Mouse (Mus musculus) MEL (cell line): ENCODE data around the gene Chp1. TPM values are rescaled to one million over a fixed set of nuclear protein-coding genes. Genes with fewer than 3 reads are reported as not detected.

ENCODE experiments used
- DNase-seq: peaks from one replicate; pipeline ENCODE4 v3.0.0; 2011; ENCODE audit warnings: low read depth, low spot score
- H3K27ac ChIP-seq: 2 replicates; pipeline ENCODE4 v1.5.1; 2012; ENCODE audit warnings: low read depth, mild to moderate bottlenecking, control low read depth, low read length, moderate library complexity; ENCODE audit not compliant: control insufficient read depth
- H3K27me3 ChIP-seq, 2 experiments: fragments of 150-350 bp in 1 of 2; sonication (generic) in 1 of 2; 2 replicates each; pipeline ENCODE4 v1.6.1; 2012; ENCODE audit warnings: low read length in 2 of 2, mild to moderate bottlenecking in 2 of 2, improper control_type of control experiment in 1 of 2, moderate library complexity in 1 of 2; ENCODE audit not compliant: insufficient read depth in 2 of 2, control insufficient read depth in 1 of 2
- H3K36me3 ChIP-seq, 2 experiments: 2 replicates each; pipeline ENCODE4 v1.6.1; 2012 to 2014; ENCODE audit warnings: low read length in 2 of 2, improper control_type of control experiment in 1 of 2, inconsistent platforms in 1 of 2, mild to moderate bottlenecking in 1 of 2; ENCODE audit not compliant: insufficient read depth in 2 of 2, control insufficient read depth in 1 of 2
- H3K4me1 ChIP-seq, 2 experiments: fragments of 150-350 bp in 1 of 2; sonication (generic) in 1 of 2; 2 replicates each; pipeline ENCODE4 v1.6.1; 2012; ENCODE audit warnings: low read length in 2 of 2, improper control_type of control experiment in 1 of 2, mild to moderate bottlenecking in 1 of 2; ENCODE audit not compliant: insufficient read depth in 2 of 2, control insufficient read depth in 1 of 2
- H3K4me3 ChIP-seq, 2 experiments: fragments of 150-350 bp in 1 of 2; sonication (generic) in 1 of 2; 2 replicates each; pipeline ENCODE4 v1.5.1; 2012; ENCODE audit warnings: low read depth in 2 of 2, low read length in 2 of 2, mild to moderate bottlenecking in 2 of 2, moderate library complexity in 2 of 2, control low read depth in 1 of 2, improper control_type of control experiment in 1 of 2; ENCODE audit not compliant: control insufficient read depth in 1 of 2, insufficient read depth in 1 of 2
- H3K79me2 ChIP-seq: 2 replicates; pipeline ENCODE4 v1.6.1; 2012; ENCODE audit warnings: mild to moderate bottlenecking, low read length, moderate library complexity; ENCODE audit not compliant: control insufficient read depth, poor library complexity, insufficient read depth
- H3K9ac ChIP-seq: 2 replicates; pipeline ENCODE4 v1.6.1; 2012; ENCODE audit warnings: low read depth, mild to moderate bottlenecking, control low read depth, low read length, moderate library complexity; ENCODE audit not compliant: control insufficient read depth, poor library complexity, severe bottlenecking
- H3K9me3 ChIP-seq: fragments of 150-350 bp; sonication (generic); replicated peaks from 2 replicates; pipeline ENCODE4 v1.6.1; 2012; ENCODE audit warnings: mild to moderate bottlenecking, low read length, improper control_type of control experiment, moderate library complexity; ENCODE audit not compliant: insufficient read depth
- BHLHE40 ChIP-seq: IDR thresholded peaks from 2 replicates; pipeline ENCODE4 v1.6.1; 2012; ENCODE audit warnings: low read depth, mild to moderate bottlenecking, inconsistent platforms, low read length, improper control_type of control experiment, borderline replicate concordance
- CHD1 ChIP-seq: IDR thresholded peaks from 2 replicates; pipeline ENCODE4 v1.6.1; 2012; ENCODE audit warnings: low read depth, mild to moderate bottlenecking, inconsistent platforms, low read length, improper control_type of control experiment
- CHD2 ChIP-seq: IDR thresholded peaks from 2 replicates; pipeline ENCODE4 v1.6.1; 2011; ENCODE audit warnings: low read length, improper control_type of control experiment
- CTCF ChIP-seq, 3 experiments: IDR thresholded peaks in 2 of 3; conservative IDR thresholded peaks in 1 of 3; 2 replicates each; pipeline ENCODE4 v1.5.1; 2011 to 2012; ENCODE audit warnings: low read length in 3 of 3, low read depth in 2 of 3, mild to moderate bottlenecking in 2 of 3, improper control_type of control experiment in 1 of 3, inconsistent platforms in 1 of 3, mixed read lengths in 1 of 3, moderate library complexity in 1 of 3; ENCODE audit not compliant: control insufficient read depth in 1 of 3, insufficient read depth in 1 of 3, poor library complexity in 1 of 3, severe bottlenecking in 1 of 3
- E2F4 ChIP-seq: IDR thresholded peaks from 2 replicates; pipeline ENCODE4 v1.6.1; 2011; ENCODE audit warnings: low read depth, low read length, improper control_type of control experiment, borderline replicate concordance
- ELF1 ChIP-seq: IDR thresholded peaks from 2 replicates; pipeline ENCODE4 v1.6.1; 2014; ENCODE audit warnings: low read depth, mild to moderate bottlenecking, inconsistent platforms, low read length, improper control_type of control experiment, moderate library complexity
- EP300 ChIP-seq, 2 experiments: IDR thresholded peaks; 2 replicates each; pipeline ENCODE4 v1.6.1; 2011; ENCODE audit warnings: improper control_type of control experiment in 2 of 2, low read length in 2 of 2, low read depth in 1 of 2, mild to moderate bottlenecking in 1 of 2
- ETS1 ChIP-seq: IDR thresholded peaks from 2 replicates; pipeline ENCODE4 v1.6.1; 2012; ENCODE audit warnings: low read depth, mild to moderate bottlenecking, inconsistent platforms, low read length, improper control_type of control experiment, moderate library complexity
- GATA1 ChIP-seq: IDR thresholded peaks from 2 replicates; pipeline ENCODE4 v1.6.1; 2011; ENCODE audit warnings: low read depth, low read length, improper control_type of control experiment
- HCFC1 ChIP-seq: IDR thresholded peaks from 2 replicates; pipeline ENCODE4 v1.6.1; 2012; ENCODE audit warnings: low read depth, mild to moderate bottlenecking, inconsistent platforms, low read length, improper control_type of control experiment, moderate library complexity
- KAT2A ChIP-seq: conservative IDR thresholded peaks from 2 replicates; pipeline ENCODE4 v1.6.1; 2012; ENCODE audit warnings: low read depth, low read length, improper control_type of control experiment, inconsistent platforms
- MAX ChIP-seq: IDR thresholded peaks from 2 replicates; pipeline ENCODE4 v1.6.1; 2011; ENCODE audit warnings: low read length, improper control_type of control experiment
- MAZ ChIP-seq: IDR thresholded peaks from 2 replicates; pipeline ENCODE4 v1.6.1; 2012; ENCODE audit warnings: low read depth, mild to moderate bottlenecking, inconsistent platforms, low read length, improper control_type of control experiment
- MEF2A ChIP-seq: IDR thresholded peaks from 2 replicates; pipeline ENCODE4 v1.6.1; 2014; ENCODE audit warnings: low read depth, mild to moderate bottlenecking, inconsistent platforms, low read length, improper control_type of control experiment; ENCODE audit not compliant: poor library complexity, insufficient replicate concordance, severe bottlenecking; ENCODE audit errors: extremely low read depth
- MXI1 ChIP-seq: IDR thresholded peaks from 2 replicates; pipeline ENCODE4 v1.6.1; 2011; ENCODE audit warnings: mild to moderate bottlenecking, low read depth, low read length, improper control_type of control experiment
- MYB ChIP-seq: IDR thresholded peaks from 2 replicates; pipeline ENCODE4 v1.6.1; 2011; ENCODE audit warnings: mild to moderate bottlenecking, low read depth, low read length, improper control_type of control experiment
- MYC ChIP-seq: IDR thresholded peaks from 2 replicates; pipeline ENCODE4 v1.6.1; 2011; ENCODE audit warnings: low read depth, mild to moderate bottlenecking, low read length, improper control_type of control experiment, moderate library complexity
- NELFE ChIP-seq: IDR thresholded peaks from 2 replicates; pipeline ENCODE4 v1.6.1; 2011; ENCODE audit warnings: low read depth, low read length, improper control_type of control experiment
- NRF1 ChIP-seq: IDR thresholded peaks from 2 replicates; pipeline ENCODE4 v1.6.1; 2014; ENCODE audit warnings: low read depth, mild to moderate bottlenecking, inconsistent platforms, low read length, improper control_type of control experiment, moderate library complexity; ENCODE audit not compliant: poor library complexity, insufficient read depth, severe bottlenecking
- POLR2AphosphoS2 ChIP-seq: IDR thresholded peaks from 2 replicates; pipeline ENCODE4 v1.6.1; 2011; ENCODE audit warnings: low read length, improper control_type of control experiment
- POLR2AphosphoS5 ChIP-seq: IDR thresholded peaks from 2 replicates; pipeline ENCODE4 v1.6.1; 2012; ENCODE audit warnings: low read depth, borderline replicate concordance, mild to moderate bottlenecking, inconsistent platforms, low read length, moderate library complexity, mixed read lengths
- RAD21 ChIP-seq: IDR thresholded peaks from 2 replicates; pipeline ENCODE4 v1.6.1; 2011; ENCODE audit warnings: mild to moderate bottlenecking, low read depth, low read length, improper control_type of control experiment
- RCOR1 ChIP-seq: IDR thresholded peaks from 2 replicates; pipeline ENCODE4 v1.6.1; 2012; ENCODE audit warnings: low read depth, mild to moderate bottlenecking, inconsistent platforms, low read length, improper control_type of control experiment
- SIN3A ChIP-seq: IDR thresholded peaks from 2 replicates; pipeline ENCODE4 v1.6.1; 2012; ENCODE audit warnings: low read length, improper control_type of control experiment, inconsistent platforms
- SMC3 ChIP-seq: IDR thresholded peaks from 2 replicates; pipeline ENCODE4 v1.6.1; 2011; ENCODE audit warnings: low read depth, low read length, improper control_type of control experiment
- TAL1 ChIP-seq: IDR thresholded peaks from 2 replicates; pipeline ENCODE4 v1.6.1; 2012; ENCODE audit warnings: mild to moderate bottlenecking, inconsistent platforms, low read length, moderate library complexity, mixed read lengths
- TBP ChIP-seq: IDR thresholded peaks from 2 replicates; pipeline ENCODE4 v1.8.0; 2011; ENCODE audit warnings: low read depth, low read length, improper control_type of control experiment
- TCF12 ChIP-seq: IDR thresholded peaks from 2 replicates; pipeline ENCODE4 v1.6.1; 2014; ENCODE audit warnings: low read depth, mild to moderate bottlenecking, inconsistent platforms, low read length, improper control_type of control experiment, moderate library complexity
- UBTF ChIP-seq: IDR thresholded peaks from 2 replicates; pipeline ENCODE4 v1.6.1; 2012; ENCODE audit warnings: low read depth, mild to moderate bottlenecking, inconsistent platforms, low read length, improper control_type of control experiment, moderate library complexity, borderline replicate concordance; ENCODE audit not compliant: insufficient read depth
- USF1 ChIP-seq: IDR thresholded peaks from 2 replicates; pipeline ENCODE4 v1.6.1; 2014; ENCODE audit warnings: low read depth, mild to moderate bottlenecking, inconsistent platforms, low read length, improper control_type of control experiment, moderate library complexity
- USF2 ChIP-seq, 2 experiments: IDR thresholded peaks; 2 replicates each; pipeline ENCODE4 v1.6.1; 2011 to 2012; ENCODE audit warnings: improper control_type of control experiment in 2 of 2, low read length in 2 of 2, borderline replicate concordance in 1 of 2, inconsistent platforms in 1 of 2, low read depth in 1 of 2, mild to moderate bottlenecking in 1 of 2; ENCODE audit not compliant: insufficient read depth in 1 of 2
- ZC3H11A ChIP-seq: IDR thresholded peaks from 2 replicates; pipeline ENCODE4 v1.6.1; 2012; ENCODE audit warnings: low read depth, mild to moderate bottlenecking, inconsistent platforms, low read length, improper control_type of control experiment
- ZKSCAN1 ChIP-seq: IDR thresholded peaks from 2 replicates; pipeline ENCODE4 v1.6.1; 2012; ENCODE audit warnings: low read depth, mild to moderate bottlenecking, inconsistent platforms, low read length, improper control_type of control experiment, moderate library complexity
- ZMIZ1 ChIP-seq: IDR thresholded peaks from 2 replicates; pipeline ENCODE4 v1.6.1; 2012; ENCODE audit warnings: low read depth, mild to moderate bottlenecking, inconsistent platforms, low read length, improper control_type of control experiment, moderate library complexity
- ZNF384 ChIP-seq: IDR thresholded peaks from 2 replicates; pipeline ENCODE4 v1.6.1; 2012; ENCODE audit warnings: low read depth, mild to moderate bottlenecking, inconsistent platforms, low read length, improper control_type of control experiment
- polyA plus RNA-seq, 2 experiments: library from polyadenylated mRNA; stranded (reverse) in 1 of 2; unstranded in 1 of 2; fragments of >175 nt in 1 of 2; fragments of >200 nt in 1 of 2; gene quantifications; 2 replicates each; pipeline versions ENCODE4 v1.2.1 to v1.2.4; 2012; ENCODE audit warnings: low replicate concordance in 2 of 2, low read depth in 1 of 2; ENCODE audit not compliant: insufficient read length in 2 of 2, insufficient read depth in 1 of 2, missing spikeins in 1 of 2
- total RNA-seq: library from RNA; depleted of rRNA; stranded (reverse); fragments of 300-350 nt; gene quantifications from 2 replicates; pipeline ENCODE4 v1.2.3, GENCODE M21; 2012

The Chp1 gene
- total and polyA plus RNA-seq, 3 experiments: 32.5 to 74.8 TPM; not detected in 1

DNA sequence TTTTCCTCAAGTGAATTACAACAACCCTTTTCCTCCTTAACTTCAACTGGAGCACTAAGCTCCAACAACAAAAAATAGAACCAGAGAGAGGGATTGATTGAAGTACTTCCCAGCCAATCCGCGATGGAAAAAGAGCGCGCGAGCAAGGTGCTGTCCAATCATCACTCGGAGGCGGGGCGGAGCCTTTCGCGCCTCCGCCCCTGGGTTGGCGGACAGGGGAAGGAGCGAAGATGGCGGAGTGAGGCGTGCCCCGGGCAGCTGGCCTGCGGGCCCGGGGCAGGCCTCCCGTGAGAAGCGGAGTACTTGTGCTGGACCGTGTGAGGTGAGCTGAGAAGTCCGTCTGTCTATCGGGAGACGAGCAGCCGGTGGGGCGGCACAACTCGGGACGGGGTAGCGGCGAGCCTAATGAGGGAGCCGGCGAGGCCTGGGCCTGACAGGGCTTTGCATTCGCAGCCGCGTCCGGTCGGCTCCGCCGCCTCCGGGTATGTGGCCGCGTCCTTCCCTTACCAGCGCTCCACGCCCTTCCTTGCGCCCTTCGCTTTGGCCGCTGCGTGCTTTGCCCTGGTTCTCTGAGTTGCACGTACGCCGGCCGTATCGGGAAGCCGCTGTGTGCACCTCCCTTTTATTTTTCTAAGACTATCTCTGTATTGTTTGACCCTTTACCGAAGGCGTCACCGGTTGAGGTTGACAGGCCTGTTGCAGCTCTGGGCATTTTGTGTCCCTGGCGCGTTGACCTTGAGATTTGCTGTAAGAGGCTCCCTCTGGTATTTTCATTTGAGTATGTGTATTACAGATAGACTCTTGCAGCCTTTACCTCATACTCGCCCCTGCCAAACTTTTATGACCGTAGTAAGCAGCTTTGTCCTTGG is 46.9 kb downstream of the Chp1 start:
- Histone ChIP-seq H3K79me2 (peaks cover 19% of the 10 kb centered on the region), H3K9ac (peak overlapping the region; percentile 93), H3K36me3 (peaks cover 17 to 26% of the 10 kb centered on the region in 2 experiments), H3K9me3 (no peaks in the 10 kb centered on the region), H3K4me1 (peaks cover 7 to 12% of the 10 kb centered on the region in 2 experiments), H3K27ac (peak overlapping the region; percentile 74), H3K27me3 (no peaks in the 10 kb centered on the region), H3K4me3 (peak overlapping the region; percentile 95 to 96)
- peak; percentile 97 for DNase-seq
- TF ChIP-seq ZKSCAN1: no peak
- TF ChIP-seq ZMIZ1: peak; percentile 88; the same call in 1 of the 2 replicates
- peak; percentile 12; the same call in 1 of the 2 replicates for TF ChIP-seq TCF12
- TF ChIP-seq ZC3H11A: no peak
- no peak for TF ChIP-seq SMC3
- no peak for TF ChIP-seq MAZ
- peak; percentile 83 for TF ChIP-seq TBP
- TF ChIP-seq NELFE: peak; percentile 57
- TF ChIP-seq MYB: no peak
- TF ChIP-seq E2F4: peak; percentile 96
- TF ChIP-seq ETS1: no peak
- 0 out of 2 replicates have a peak, but pooled peaks have one; percentile 65 for TF ChIP-seq UBTF
- no peak for TF ChIP-seq TAL1
- TF ChIP-seq RCOR1: no peak
- TF ChIP-seq EP300 (IDR thresholded peaks at IDR 0.05; ENCODE audit: low read depth in 1 of 2, low read length in 2 of 2): no peak
- no peak; the same call in 1 of the 2 replicates for TF ChIP-seq SIN3A
- no peak for TF ChIP-seq USF1
- no peak for TF ChIP-seq USF2 (IDR thresholded peaks at IDR 0.05; ENCODE audit: borderline replicate concordance in 1 of 2, insufficient read depth in 1 of 2, low read depth in 1 of 2, low read length in 2 of 2)
- TF ChIP-seq RAD21: no peak
- TF ChIP-seq ZNF384: peak; percentile 77
- no peak; the same call in 1 of the 2 replicates for TF ChIP-seq GATA1
- peak; percentile 69 for TF ChIP-seq HCFC1
- no peak for TF ChIP-seq BHLHE40
- no peak for TF ChIP-seq ELF1
- no peak for TF ChIP-seq CTCF (IDR thresholded peaks at IDR 0.05 in 2 of 3, conservative IDR thresholded peaks at IDR 0.05 in 1 of 3; ENCODE audit: control insufficient read depth in 1 of 3, insufficient read depth in 1 of 3, low read depth in 2 of 3, low read length in 3 of 3, poor library complexity in 1 of 3, severe bottlenecking in 1 of 3)
- TF ChIP-seq NRF1: no peak
- TF ChIP-seq CHD1: no peak
- no peak; the same call in 1 of the 2 replicates for TF ChIP-seq POLR2AphosphoS5
- no peak; the same call in 1 of the 2 replicates for TF ChIP-seq MXI1
- no peak for TF ChIP-seq MYC
- no peak for TF ChIP-seq MEF2A
- TF ChIP-seq KAT2A: no peak
- TF ChIP-seq CHD2: peak; percentile 82
- TF ChIP-seq MAX: no peak
- TF ChIP-seq POLR2AphosphoS2: peak; percentile 53; the same call in 1 of the 2 replicates
